Mouse (Mus musculus): ENCODE results near the gene Pde4dip.

- peak; percentile 87 for TF ChIP-seq POLR2A (IDR thresholded peaks at IDR 0.05; ENCODE audit: insufficient read depth, low read depth, low read length)
- peak; percentile 82 for TF ChIP-seq CTCF (IDR thresholded peaks at IDR 0.05)
- no peak; the same call in none of the 2 replicates for TF ChIP-seq EP300 (IDR thresholded peaks at IDR 0.05; ENCODE audit: insufficient read depth, low read depth, low read length)
Measured at GRCm38 (mm10) chr3:97767771-97768762, 120.4 kb downstream of the Pde4dip start.
